Mouse (Mus musculus) layer of hippocampus, adult 2 months (tissue): Measurements from ENCODE around the gene Gpr21. TPM values are rescaled to one million over a fixed set of nuclear protein-coding genes. Genes with fewer than 3 reads are reported as not detected.
A peak's percentile ranks its signal among the peaks of the same experiment; 100 is the strongest.

Experiments used
- DNase-seq, 2 experiments: peaks; one replicate each; pipeline ENCODE4 v3.0.0; 2022; ENCODE audit warnings: low spot score in 2 of 2
- H3K27ac ChIP-seq: fragments of 200-600 bp; 2 replicates; pipeline ENCODE4 v1.8.1; 2022
- H3K4me3 ChIP-seq: fragments of 200-600 bp; 2 replicates; pipeline ENCODE4 v1.8.1; 2022; ENCODE audit warnings: mild to moderate bottlenecking
- CTCF ChIP-seq: fragments of 200-600 bp; conservative IDR thresholded peaks from 2 replicates; pipeline ENCODE4 v1.8.1; 2022; ENCODE audit warnings: antibody characterized with exemption, mild to moderate bottlenecking, moderate library complexity
- total RNA-seq, 2 experiments: library from RNA; stranded (reverse); gene quantifications; 2 replicates each; pipeline ENCODE4 v1.2.3; 2021

Gene Gpr21
- total RNA-seq, 2 experiments from 2014 or later: 2.7 to 3.5 TPM

GRCm38 (mm10) chr2:37527587-37527986, 11.5 kb downstream of the Gpr21 start:
- no peak for DNase-seq
- Histone ChIP-seq H3K4me3 (no peak overlapping the region), H3K27ac (no peak overlapping the region)
- no peak for TF ChIP-seq CTCF

GRCm38 (mm10) chr2:37529397-37529796, 13.3 kb downstream of the Gpr21 start:
- H3K27ac ChIP-seq: peak overlapping the region; percentile 46; the same call in 1 of the 2 replicates
- H3K4me3 ChIP-seq: no peak overlapping the region
- DNase-seq: no peak
- TF ChIP-seq CTCF: no peak

DNA sequence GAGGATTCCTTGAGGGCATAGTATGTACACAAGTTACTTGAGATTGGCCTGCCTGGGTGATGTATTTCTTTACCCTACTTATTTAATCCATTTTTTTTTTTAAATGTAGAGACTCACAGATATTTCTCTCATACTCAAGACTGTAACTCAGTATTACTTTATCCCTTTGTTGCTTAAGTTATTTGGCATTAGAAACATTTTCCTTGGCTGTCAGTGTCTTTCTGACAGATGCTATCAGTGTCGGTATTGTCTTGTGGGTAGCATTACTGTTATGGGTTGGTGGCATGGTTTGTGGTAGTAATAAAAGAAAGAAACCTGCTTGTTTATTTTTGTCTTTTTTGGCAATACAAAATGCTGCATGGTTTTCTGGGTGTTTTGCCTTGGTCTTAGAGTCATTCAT, 14.6 kb downstream of the Gpr21 start:
- DNase-seq: no peak
- TF ChIP-seq CTCF: no peak

GRCm38 (mm10) chr2:37531639-37532038, 15.5 kb downstream of the Gpr21 start:
- no peak for TF ChIP-seq CTCF
- DNase-seq: no peak
- H3K27ac ChIP-seq: no peak overlapping the region
- H3K4me3 ChIP-seq: no peak overlapping the region

More for the DNA sequence above, 14.6 kb downstream of the Gpr21 start:
- Histone ChIP-seq H3K4me3 (no peak overlapping the region), H3K27ac (peak overlapping the region; percentile 46; the same call in 1 of the 2 replicates)

DNA sequence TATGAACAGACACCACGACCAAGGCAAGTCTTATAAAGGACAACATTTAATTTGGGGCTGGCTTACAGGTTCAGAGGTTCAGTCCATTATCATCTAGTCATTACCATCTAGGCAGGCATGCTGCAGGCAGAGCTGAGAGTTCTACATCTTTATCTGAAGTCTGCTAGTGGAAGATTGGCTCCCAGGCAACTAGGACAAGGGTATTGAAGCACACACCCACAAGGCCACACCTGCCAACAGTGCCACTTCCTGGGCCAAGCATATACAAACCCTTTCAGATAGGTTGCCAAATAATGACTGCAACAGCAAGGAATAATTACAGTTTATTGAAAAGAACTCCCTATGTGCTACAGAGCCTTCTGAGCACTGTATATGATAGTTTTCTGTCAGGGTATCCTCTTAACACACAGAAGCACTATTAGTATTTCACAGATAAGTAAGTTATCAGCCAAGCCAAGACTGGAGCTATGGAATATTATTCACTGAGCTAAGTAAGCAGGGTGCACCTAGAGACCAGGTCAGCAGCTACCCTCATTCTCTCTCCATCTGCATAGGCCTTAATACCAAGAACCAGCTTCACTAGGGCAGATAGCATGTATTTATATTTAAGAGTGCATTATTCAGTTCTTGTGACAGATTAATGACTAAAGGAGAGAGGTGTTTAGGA, 33.3 kb downstream of the Gpr21 start:
- DNase-seq: no peak
- TF ChIP-seq CTCF: no peak
- Histone ChIP-seq H3K4me3 (no peak overlapping the region), H3K27ac (no peak overlapping the region)

DNA sequence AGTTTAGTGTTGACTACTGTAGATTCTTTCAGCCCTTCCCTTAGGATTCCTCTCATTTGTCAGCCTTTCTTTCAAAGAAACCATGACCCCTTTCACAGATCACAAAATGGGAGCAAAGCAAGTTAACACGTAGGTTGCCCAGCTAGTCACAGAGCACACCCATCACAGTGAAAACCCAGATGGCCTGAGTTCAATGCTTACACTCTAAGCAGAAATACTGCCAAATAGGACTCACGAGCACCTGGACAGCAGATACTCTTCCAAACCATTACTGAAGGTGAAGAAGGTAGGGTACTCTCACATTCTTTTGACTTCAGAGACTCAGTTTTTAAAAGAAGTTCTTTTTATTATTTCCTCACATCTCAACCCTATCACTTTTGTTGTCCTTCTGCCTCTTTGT, 40.2 kb downstream of the Gpr21 start:
- no peak for DNase-seq
- 0 out of 2 replicates have a peak overlapping the region, but pooled peaks have one; percentile 5 for H3K27ac ChIP-seq
- no peak overlapping the region for H3K4me3 ChIP-seq
- no peak for TF ChIP-seq CTCF

DNA sequence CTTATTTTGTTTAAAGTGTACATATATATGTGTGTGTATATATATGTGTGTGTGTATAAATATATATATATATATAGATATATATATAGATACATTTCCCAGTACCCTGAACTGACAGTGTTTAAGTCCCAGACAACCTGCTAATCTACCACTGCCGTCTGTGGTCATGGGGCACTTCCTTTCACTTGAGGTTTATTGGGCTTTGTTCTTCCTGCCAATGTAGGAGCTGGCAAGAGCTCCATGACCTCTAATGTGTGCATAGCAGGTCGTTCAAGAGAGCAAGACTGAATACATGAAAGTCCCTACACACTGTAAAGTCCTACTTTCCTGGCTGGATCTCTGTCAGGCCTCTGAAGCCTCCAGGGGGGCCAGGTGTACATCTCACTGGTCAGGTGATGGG, 49.4 kb downstream of the Gpr21 start:
- no peak overlapping the region for H3K4me3 ChIP-seq
- no peak overlapping the region for H3K27ac ChIP-seq
- TF ChIP-seq CTCF: no peak
- no peak for DNase-seq

DNA sequence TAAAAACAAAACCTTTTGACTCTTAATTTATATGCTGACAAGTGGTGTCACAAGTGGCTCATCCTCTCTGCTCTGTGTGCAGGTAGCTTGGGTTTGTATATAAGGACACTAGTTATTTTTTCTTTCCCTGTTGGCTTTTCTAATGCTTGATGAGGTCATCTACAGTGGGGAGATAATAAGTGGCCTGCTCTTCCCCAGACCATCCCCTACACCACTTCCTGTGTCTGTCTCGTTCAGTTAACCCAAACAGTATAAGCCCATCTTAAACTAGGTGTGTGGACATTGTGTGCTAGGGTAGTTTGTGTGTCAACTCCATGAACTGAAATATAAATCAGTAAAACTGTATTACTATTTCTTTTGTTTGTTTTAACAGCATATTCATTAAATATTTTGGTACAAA, 49.9 kb downstream of the Gpr21 start:
- no peak overlapping the region for H3K27ac ChIP-seq
- no peak overlapping the region for H3K4me3 ChIP-seq
- TF ChIP-seq CTCF: no peak
- no peak for DNase-seq

DNA sequence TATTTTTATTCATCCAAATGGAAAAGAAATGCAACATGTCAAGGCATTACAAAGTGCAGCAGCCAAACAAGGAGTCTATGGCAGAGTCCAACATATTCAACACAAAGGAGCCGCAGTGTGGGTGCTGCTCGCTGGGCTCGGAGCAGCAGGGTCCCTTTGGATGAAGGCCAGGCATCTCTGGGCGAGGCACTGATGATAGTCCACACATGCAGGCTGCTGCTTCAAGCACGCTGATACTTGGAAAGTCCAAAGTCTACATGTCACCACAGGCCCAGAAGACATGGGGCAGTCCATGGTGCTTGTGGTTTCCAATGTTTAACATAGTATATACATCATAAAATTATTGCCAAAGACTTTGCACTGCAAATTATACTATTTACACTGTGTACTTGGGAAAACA, 53.8 kb downstream of the Gpr21 start:
- Histone ChIP-seq H3K27ac (peak overlapping the region; percentile 43; the same call in 1 of the 2 replicates), H3K4me3 (no peak overlapping the region)
- TF ChIP-seq CTCF: no peak
- DNase-seq: no peak

Other genes starting within 250 kb of the Gpr21 start
- gene Olfr368, start 189.8 kb upstream of the Gpr21 start, total RNA-seq: not detected
- 10 to 100 TPM; 26.1 to 31.3 TPM for gene Pdcl, start 157.0 kb upstream of the Gpr21 start, total RNA-seq
- 10 to 100 TPM; 85.9 to 91.9 TPM for gene Rc3h2, start 93.4 kb upstream of the Gpr21 start, total RNA-seq
- gene Zbtb26, start 73.2 kb upstream of the Gpr21 start, total RNA-seq: 10 to 100 TPM in 1 of 2 experiments, 1 to 10 TPM in 1; 9.7 to 11.9 TPM
- 10 to 100 TPM; 15.2 to 15.6 TPM for gene Zbtb6, start 73.2 kb upstream of the Gpr21 start, total RNA-seq
- 10 to 100 TPM; 92.7 to 99.2 TPM for gene Rabgap1, start 73.1 kb upstream of the Gpr21 start, total RNA-seq
- 100 to 1,000 TPM; 174 to 175 TPM for gene Strbp, start 187.5 kb downstream of the Gpr21 start, total RNA-seq